Mouse (Mus musculus): ENCODE measurements at regions not wholly inside any gene's neighbourhood (a gene's known extent, or its start where the extent isn't known, plus 50 kb on each side); places are given as distances from the start of the nearest gene placed in this dataset.

GRCm38 (mm10) chr16:76549628-76550027 lies 176.0 kb upstream of the Nrip1 start:
- 79% methylated on average over 5 of the region's 5 CpGs for WGBS
- no peaks in the 10 kb centered on the region for H3K4me1 ChIP-seq

GRCm38 (mm10) chr16:76547087-76547486 lies 173.5 kb upstream of the Nrip1 start:
- Histone ChIP-seq H3K4me2 (no peak overlapping the region), H3K9ac (no peak overlapping the region), H3K36me3 (no peaks in the 10 kb centered on the region), H3K27me3 (no peaks in the 10 kb centered on the region), H3K4me3 (no peak overlapping the region), H3K9me3 (no peaks in the 10 kb centered on the region), H3K27ac (no peak overlapping the region), H3K4me1 (no peaks in the 10 kb centered on the region)
- ATAC-seq (ENCODE audit: borderline replicate concordance, extremely low read depth, low FRiP score, low TSS enrichment) = no peak
- 92% methylated on average over 4 of the region's 4 CpGs for WGBS

More at GRCm38 (mm10) chr16:76549628-76550027, 176.0 kb upstream of the Nrip1 start:
- Histone ChIP-seq H3K4me2 (no peak overlapping the region), H3K27ac (no peak overlapping the region), H3K9ac (no peak overlapping the region), H3K27me3 (no peaks in the 10 kb centered on the region), H3K36me3 (no peaks in the 10 kb centered on the region), H3K9me3 (no peaks in the 10 kb centered on the region), H3K4me3 (no peak overlapping the region)
- no peak for ATAC-seq (ENCODE audit: borderline replicate concordance, extremely low read depth, low FRiP score, low TSS enrichment)

DNA sequence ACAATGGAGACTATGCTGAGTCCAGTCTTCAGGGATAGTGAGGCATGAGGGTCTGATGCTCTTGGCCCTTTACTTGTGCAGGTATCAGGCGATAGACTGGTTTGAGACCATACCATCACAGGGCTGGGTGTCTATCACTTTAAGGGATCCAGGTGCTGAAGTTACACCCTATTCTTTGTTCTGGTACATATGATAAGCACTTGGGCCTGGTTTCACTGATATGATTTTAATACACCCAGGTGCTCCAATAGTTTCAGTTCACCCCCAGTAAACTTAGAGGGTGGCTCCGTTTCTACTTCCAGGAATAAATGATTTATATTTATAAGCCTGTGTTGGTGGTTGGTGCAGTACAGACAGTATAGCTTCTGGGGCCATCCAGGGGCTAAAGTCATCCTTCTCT lies 173.0 kb upstream of the Nrip1 start:
- no peak overlapping the region for H3K4me2 ChIP-seq
- H3K4me3 ChIP-seq = no peak overlapping the region
- H3K27ac ChIP-seq = no peak overlapping the region
- ATAC-seq (ENCODE audit: borderline replicate concordance, extremely low read depth, low FRiP score, low TSS enrichment) = no peak
- H3K36me3 ChIP-seq = no peaks in the 10 kb centered on the region
- no peaks in the 10 kb centered on the region for H3K9me3 ChIP-seq
- WGBS = 91% methylated on average over 2 of the region's 2 CpGs
- H3K9ac ChIP-seq = no peak overlapping the region
- H3K27me3 ChIP-seq = no peaks in the 10 kb centered on the region
- H3K4me1 ChIP-seq = no peaks in the 10 kb centered on the region

GRCm38 (mm10) chr16:76545942-76546341 lies 172.3 kb upstream of the Nrip1 start:
- H3K9ac ChIP-seq = no peak overlapping the region
- no peak overlapping the region for H3K27ac ChIP-seq
- H3K4me2 ChIP-seq = no peak overlapping the region
- no peaks in the 10 kb centered on the region for H3K36me3 ChIP-seq
- no peak for ATAC-seq (ENCODE audit: borderline replicate concordance, extremely low read depth, low FRiP score, low TSS enrichment)
- no peaks in the 10 kb centered on the region for H3K27me3 ChIP-seq
- H3K4me1 ChIP-seq = no peaks in the 10 kb centered on the region
- H3K9me3 ChIP-seq = no peaks in the 10 kb centered on the region
- H3K4me3 ChIP-seq = no peak overlapping the region
- WGBS = 73% methylated on average over 2 of the region's 2 CpGs

DNA sequence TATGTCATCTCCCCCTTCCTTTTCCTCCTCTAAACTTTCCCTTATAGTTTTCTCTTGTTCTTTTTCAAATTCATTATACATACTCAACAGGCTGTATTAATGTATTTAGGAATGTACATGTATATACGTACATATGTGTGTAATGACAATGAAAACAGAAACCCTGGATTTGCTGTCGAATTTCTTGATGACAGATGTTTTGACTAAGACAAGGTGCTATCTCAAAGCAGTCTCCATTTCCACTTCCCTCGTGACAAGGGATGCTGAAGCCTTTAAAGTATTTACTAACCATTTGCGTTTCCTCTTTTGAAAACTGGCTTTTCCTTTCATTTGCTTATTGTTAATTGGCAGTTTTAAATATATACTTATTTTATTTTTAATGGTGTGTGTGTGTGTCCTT lies 171.3 kb upstream of the Nrip1 start:
- H3K36me3 ChIP-seq = no peaks in the 10 kb centered on the region
- H3K4me1 ChIP-seq = peaks cover under 1% of the 10 kb centered on the region
- H3K27ac ChIP-seq = no peak overlapping the region
- no peaks in the 10 kb centered on the region for H3K27me3 ChIP-seq
- WGBS = 69% methylated on average over 4 of the region's 4 CpGs
- H3K9ac ChIP-seq = no peak overlapping the region
- no peak overlapping the region for H3K4me3 ChIP-seq
- H3K9me3 ChIP-seq = no peaks in the 10 kb centered on the region
- ATAC-seq (ENCODE audit: borderline replicate concordance, extremely low read depth, low FRiP score, low TSS enrichment) = no peak
- H3K4me2 ChIP-seq = no peak overlapping the region

DNA sequence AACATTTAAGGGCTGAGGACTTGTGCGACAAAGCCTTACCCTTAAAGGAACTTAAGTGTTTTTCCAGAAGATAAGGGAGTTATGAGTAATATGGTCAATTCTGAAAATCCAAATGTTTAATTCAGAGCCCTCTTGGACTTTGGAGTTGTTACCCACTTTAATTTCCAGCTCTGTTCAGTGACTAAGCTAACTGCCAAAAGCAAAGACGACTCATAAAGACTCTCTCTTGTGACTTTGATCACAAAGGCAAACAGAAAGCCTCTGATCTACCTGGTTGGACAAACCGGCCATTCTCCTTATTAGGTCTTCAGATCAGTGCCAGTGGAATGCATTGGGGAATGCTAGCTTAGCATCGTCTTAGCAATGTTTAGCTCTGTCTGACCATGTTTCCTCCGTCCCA lies 167.3 kb upstream of the Nrip1 start:
- Histone ChIP-seq H3K4me3 (no peak overlapping the region), H3K9me3 (no peaks in the 10 kb centered on the region), H3K36me3 (no peaks in the 10 kb centered on the region), H3K9ac (no peak overlapping the region), H3K27ac (peak overlapping the region; percentile 24; the same call in 1 of the 2 replicates), H3K27me3 (no peaks in the 10 kb centered on the region), H3K4me2 (no peak overlapping the region), H3K4me1 (peaks cover 9% of the 10 kb centered on the region)
- ATAC-seq (ENCODE audit: borderline replicate concordance, extremely low read depth, low FRiP score, low TSS enrichment) = no peak
- WGBS = 44% methylated on average over 5 of the region's 5 CpGs

DNA sequence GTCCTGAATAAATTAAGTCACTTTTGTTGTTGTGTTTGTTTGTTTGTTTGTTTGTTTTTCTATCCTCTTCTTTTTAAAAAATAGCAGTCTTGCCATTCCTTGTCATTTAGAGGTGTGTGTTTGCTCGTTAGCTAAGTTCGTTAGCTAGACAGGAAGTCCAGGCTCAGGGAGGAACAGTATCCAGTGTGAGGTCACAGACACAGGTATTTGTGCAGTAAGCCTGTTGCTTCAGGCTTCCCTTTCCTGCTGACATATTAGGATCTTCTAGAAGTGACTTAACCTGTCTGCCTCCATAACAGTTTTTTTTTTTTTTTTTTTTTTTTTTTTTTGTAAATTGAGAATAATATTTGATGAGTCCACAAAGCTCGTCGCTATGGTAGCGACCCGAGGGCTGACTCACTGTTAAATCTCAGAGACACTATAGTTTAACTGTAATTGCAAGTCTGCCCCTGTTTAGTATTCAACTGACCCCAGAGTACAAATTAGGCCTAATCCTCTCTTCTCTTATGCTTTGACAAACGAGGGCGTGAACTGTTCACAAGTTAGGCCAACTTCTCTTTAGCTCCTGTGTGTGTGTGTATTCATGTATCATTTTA lies 166.8 kb upstream of the Nrip1 start:
- no peaks in the 10 kb centered on the region for H3K9me3 ChIP-seq
- H3K27ac ChIP-seq = no peak overlapping the region
- ATAC-seq (ENCODE audit: borderline replicate concordance, extremely low read depth, low FRiP score, low TSS enrichment) = 0 out of 2 replicates have a peak, but pooled peaks have one; percentile 35
- H3K4me3 ChIP-seq = no peak overlapping the region
- H3K9ac ChIP-seq = no peak overlapping the region
- no peaks in the 10 kb centered on the region for H3K36me3 ChIP-seq
- no peaks in the 10 kb centered on the region for H3K27me3 ChIP-seq
- 64% methylated on average over 8 of the region's 8 CpGs for WGBS
- H3K4me1 ChIP-seq = peaks cover 9% of the 10 kb centered on the region
- no peak overlapping the region for H3K4me2 ChIP-seq

DNA sequence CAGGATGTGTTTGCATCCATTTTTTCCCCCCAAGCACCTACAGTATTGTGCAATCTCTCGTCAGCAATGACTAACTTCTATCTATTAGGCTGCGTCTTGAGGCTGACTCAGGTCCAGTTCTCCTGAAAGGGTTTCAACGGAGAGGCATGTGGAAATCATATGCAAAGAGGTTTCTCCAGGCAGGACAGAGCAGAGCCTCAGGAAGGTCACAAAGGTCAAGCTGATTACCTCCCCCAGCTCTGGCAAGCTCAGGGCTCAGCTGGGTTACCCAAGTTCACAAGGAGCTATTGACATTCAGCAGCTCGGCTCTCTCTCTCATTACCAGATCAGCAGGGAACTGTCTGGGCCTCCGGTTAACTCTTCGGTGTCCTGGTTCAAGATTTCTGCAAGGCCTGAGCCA lies 166.0 kb upstream of the Nrip1 start:
- Histone ChIP-seq H3K9ac (no peak overlapping the region), H3K4me3 (no peak overlapping the region), H3K27me3 (no peaks in the 10 kb centered on the region), H3K4me1 (peaks cover 9% of the 10 kb centered on the region), H3K9me3 (no peaks in the 10 kb centered on the region), H3K4me2 (no peak overlapping the region), H3K36me3 (no peaks in the 10 kb centered on the region), H3K27ac (no peak overlapping the region)
- ATAC-seq (ENCODE audit: borderline replicate concordance, extremely low read depth, low FRiP score, low TSS enrichment) = peak; percentile 72; the same call in 1 of the 2 replicates
- WGBS = 14% methylated on average over 6 of the region's 6 CpGs

DNA sequence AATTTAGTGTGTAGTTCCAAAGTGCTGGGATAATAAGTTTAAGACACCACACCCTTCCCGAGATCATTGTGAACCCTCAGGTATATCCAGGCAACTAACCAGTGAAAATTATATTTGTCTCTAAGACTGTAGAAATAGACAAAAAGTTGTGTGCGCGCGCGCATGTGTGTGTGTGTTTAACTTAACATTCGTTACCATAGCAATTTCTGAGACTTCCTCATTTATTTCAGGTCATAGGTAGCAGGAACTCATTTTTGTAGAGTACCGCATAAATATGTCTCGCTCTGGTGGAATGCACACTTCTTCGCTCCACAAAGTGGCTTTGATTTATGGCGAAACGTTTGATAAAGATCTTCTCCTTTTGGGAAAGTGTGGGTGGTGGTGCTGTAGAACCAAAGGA lies 164.2 kb upstream of the Nrip1 start:
- 76% methylated on average over 11 of the region's 11 CpGs for WGBS
- Histone ChIP-seq H3K4me1 (peaks cover 9% of the 10 kb centered on the region), H3K36me3 (no peaks in the 10 kb centered on the region), H3K4me2 (no peak overlapping the region), H3K9ac (no peak overlapping the region), H3K9me3 (no peaks in the 10 kb centered on the region), H3K4me3 (no peak overlapping the region), H3K27me3 (no peaks in the 10 kb centered on the region), H3K27ac (no peak overlapping the region)
- ATAC-seq (ENCODE audit: borderline replicate concordance, extremely low read depth, low FRiP score, low TSS enrichment) = no peak

- peak overlapping the region; percentile 22; the same call in 1 of the 2 replicates for H3K4me2 ChIP-seq
- no peaks in the 10 kb centered on the region for H3K27me3 ChIP-seq
- WGBS = 33% methylated on average over 8 of the region's 8 CpGs
- no peak overlapping the region for H3K9ac ChIP-seq
- H3K9me3 ChIP-seq = no peaks in the 10 kb centered on the region
- H3K4me1 ChIP-seq = peaks cover 18% of the 10 kb centered on the region
- H3K36me3 ChIP-seq = no peaks in the 10 kb centered on the region
- no peak for ATAC-seq (ENCODE audit: borderline replicate concordance, extremely low read depth, low FRiP score, low TSS enrichment)
- no peak overlapping the region for H3K4me3 ChIP-seq
- peak overlapping the region; percentile 17 for H3K27ac ChIP-seq
These were observed 159.2 kb upstream of the Nrip1 start for GRCm38 (mm10) chr16:76532928-76533217.

GRCm38 (mm10) chr16:76532142-76532927 lies 158.7 kb upstream of the Nrip1 start:
- Histone ChIP-seq H3K36me3 (no peaks in the 10 kb centered on the region), H3K9ac (no peak overlapping the region), H3K4me2 (peak overlapping the region; percentile 22; the same call in 1 of the 2 replicates), H3K4me3 (no peak overlapping the region), H3K4me1 (peaks cover 18% of the 10 kb centered on the region), H3K27me3 (no peaks in the 10 kb centered on the region), H3K9me3 (no peaks in the 10 kb centered on the region), H3K27ac (peak overlapping the region; percentile 17)
- ATAC-seq (ENCODE audit: borderline replicate concordance, extremely low read depth, low FRiP score, low TSS enrichment) = peak; percentile 81; the same call in 1 of the 2 replicates
- 32% methylated on average over 19 of the region's 19 CpGs for WGBS

GRCm38 (mm10) chr16:76530886-76531285 lies 157.3 kb upstream of the Nrip1 start:
- WGBS = 95% methylated on average over 3 of the region's 3 CpGs

More at GRCm38 (mm10) chr16:76530886-76531285, 157.3 kb upstream of the Nrip1 start:
- Histone ChIP-seq H3K27me3 (no peaks in the 10 kb centered on the region), H3K27ac (no peak overlapping the region), H3K9me3 (no peaks in the 10 kb centered on the region), H3K9ac (no peak overlapping the region), H3K4me2 (no peak overlapping the region), H3K36me3 (no peaks in the 10 kb centered on the region), H3K4me1 (peaks cover 18% of the 10 kb centered on the region), H3K4me3 (no peak overlapping the region)
- no peak for ATAC-seq (ENCODE audit: borderline replicate concordance, extremely low read depth, low FRiP score, low TSS enrichment)

Data from lung, embryonic 15.5 days (tissue).